Mouse (Mus musculus) liver, adult (tissue): ENCODE results near the gene Cryba4.

Experiments used
- GATA4 ChIP-seq: IDR thresholded peaks from 2 replicates; pipeline ENCODE4 v1.6.1; 2014; ENCODE audit warnings: mild to moderate bottlenecking, low read length; ENCODE audit not compliant: insufficient replicate concordance

Gene Cryba4

GRCm38 (mm10) chr5:112252400-112252799, at the start of gene Cryba4:
TSS of gene Cryba4 (minus strand) at chr5:112252518.
- no peak for TF ChIP-seq GATA4

DNA sequence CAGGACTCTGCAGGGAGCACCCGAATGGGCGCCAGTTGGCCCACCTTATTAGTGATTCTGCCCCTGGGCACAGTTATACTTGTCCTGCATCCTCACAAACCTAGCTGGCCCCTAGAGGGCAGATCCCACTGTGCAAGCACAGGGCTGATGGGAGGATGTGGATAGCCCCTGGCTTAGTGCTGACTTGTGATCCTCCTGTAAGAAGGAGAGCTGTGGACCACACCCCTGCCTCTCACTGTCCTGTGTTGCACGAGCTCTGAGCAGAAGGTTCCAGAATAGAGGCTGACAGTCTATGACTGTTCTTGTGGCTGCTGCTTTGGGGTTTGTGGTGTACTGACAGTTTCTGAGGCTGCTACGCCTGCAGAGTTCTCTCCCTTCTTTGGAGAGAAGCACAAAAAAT, 49.4 kb upstream of the Cryba4 start:
- TF ChIP-seq GATA4, result no peak

- TF ChIP-seq GATA4, result no peak
These were observed 48.5 kb upstream of the Cryba4 start for GRCm38 (mm10) chr5:112300721-112301308.

- no peak for TF ChIP-seq GATA4
These were observed 47.8 kb upstream of the Cryba4 start for GRCm38 (mm10) chr5:112300112-112300511.

DNA sequence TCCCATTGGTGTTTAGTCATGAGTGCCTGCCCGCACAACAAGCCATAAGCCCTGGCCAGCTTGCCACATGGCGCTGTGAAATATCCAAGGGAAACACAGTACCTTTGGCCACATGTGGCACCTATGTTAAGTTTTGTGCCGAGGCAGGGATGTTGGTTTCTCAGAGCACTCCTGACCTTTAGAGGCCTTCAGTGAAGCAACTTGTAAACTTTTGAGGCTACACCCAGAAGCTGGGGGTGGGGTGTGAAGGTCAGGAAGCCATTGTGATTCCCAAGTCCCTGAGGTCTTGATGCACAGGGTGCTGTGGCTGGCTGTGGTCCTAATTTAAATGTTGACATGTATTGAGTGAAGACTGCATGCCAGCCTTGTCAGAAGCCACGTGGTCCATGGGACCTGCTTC, 47.1 kb upstream of the Cryba4 start:
- TF ChIP-seq GATA4, result no peak

DNA sequence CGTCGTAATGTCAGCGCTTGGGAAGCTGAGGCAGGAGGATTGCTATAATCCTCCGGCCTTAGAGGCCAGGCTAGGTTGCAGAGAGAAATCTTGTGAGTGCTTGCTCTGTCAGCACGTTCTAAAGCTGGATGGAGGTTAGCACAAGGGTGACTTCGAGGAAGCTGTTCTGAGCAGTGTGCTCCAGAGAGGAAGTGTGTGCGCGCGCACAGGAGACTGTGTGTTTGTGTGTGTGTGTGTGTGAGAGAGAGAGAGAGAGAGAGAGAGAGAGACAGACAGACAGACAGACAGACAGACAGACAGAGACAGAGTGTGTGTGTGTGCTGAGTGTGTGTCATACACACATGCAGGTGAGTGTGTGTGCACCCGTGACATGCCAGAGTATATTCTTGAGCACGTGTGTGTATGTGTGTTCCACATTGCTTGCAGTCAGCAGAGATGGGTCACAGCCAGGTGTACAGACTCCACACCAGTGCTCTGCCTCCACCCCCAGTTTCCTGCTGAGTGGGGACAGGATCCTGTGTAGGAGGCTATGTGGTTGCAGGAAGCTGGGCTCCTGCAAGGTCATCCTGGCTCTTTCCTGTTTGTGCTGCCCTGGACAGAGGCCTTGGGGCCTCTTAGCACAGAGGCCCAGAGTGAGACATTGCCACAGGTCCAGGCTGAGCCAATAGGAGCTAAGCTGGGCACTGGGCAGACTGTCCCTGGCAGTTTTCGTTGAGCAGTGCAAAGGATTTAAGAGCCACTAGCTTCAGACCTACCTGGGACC, 46.1 kb upstream of the Cryba4 start:
- TF ChIP-seq GATA4, result peak; percentile 38; the same call in 1 of the 2 replicates

GRCm38 (mm10) chr5:112297257-112297656, 44.9 kb upstream of the Cryba4 start:
- TF ChIP-seq GATA4, result no peak

DNA sequence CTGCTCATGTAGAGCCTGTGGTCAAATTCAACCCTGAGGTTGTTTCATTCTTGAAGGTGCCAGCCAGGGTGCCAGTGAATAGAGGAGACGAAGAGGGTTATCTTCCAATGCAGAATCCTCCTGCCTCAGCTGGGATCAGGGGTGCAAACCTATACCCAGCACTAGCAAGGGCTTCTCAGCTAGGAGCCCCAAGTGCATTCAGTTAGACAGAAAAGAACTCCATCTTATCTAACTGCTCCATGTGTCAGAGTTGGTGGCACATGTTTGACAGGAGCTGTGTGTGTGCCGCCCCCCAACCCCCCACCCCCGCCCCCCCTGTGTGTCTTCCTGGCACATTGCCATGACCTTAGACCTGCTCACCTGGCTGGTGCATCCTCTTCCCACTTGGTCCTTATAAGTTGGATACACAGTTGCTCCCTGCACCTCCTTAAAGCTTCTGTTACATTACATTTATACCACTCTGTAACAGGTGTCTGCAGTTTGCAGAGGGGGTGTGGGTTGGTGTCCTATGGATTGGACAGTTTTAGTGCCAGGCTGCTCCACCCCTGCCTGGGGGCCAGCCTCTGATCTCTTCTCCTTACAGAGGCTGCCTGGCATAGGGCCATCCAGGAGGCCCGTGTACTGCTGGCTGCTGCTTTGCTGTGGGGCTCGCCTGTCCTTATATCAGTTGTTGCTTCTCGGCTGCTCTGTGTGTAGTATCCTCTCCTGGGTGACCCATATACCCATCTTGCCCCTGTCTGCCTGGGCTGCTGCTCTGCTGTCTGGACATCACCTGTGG, 44.3 kb upstream of the Cryba4 start:
- TF ChIP-seq GATA4, result no peak

GRCm38 (mm10) chr5:112295564-112295963, 43.2 kb upstream of the Cryba4 start:
- no peak for TF ChIP-seq GATA4

GRCm38 (mm10) chr5:112295162-112295561, 42.8 kb upstream of the Cryba4 start:
- TF ChIP-seq GATA4, result no peak

DNA sequence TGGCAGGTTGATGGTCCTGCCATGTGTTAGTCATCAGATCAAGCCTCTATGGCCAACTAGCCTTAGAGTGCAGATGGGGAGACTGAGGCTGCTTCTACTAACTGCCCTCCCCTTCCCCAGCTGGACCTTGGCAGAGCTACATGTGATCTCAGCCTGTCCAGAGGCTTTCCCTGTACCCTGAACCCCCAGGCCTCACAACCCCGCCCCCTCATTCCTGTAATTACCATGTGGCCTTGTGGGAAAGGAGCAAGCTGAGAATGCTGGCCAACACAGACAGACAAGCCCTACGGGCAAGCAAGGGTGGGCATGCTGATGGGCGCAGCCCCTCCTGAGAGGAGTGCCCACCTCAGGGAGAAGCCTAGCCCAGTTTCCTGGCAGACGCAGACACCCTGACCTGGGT, 42.4 kb upstream of the Cryba4 start:
- no peak for TF ChIP-seq GATA4

- peak; percentile 59; the same call in 1 of the 2 replicates for TF ChIP-seq GATA4
These were observed 41.5 kb upstream of the Cryba4 start for GRCm38 (mm10) chr5:112293800-112294199.

- TF ChIP-seq GATA4, result no peak
These were observed 40.1 kb upstream of the Cryba4 start for GRCm38 (mm10) chr5:112292343-112292980.

DNA sequence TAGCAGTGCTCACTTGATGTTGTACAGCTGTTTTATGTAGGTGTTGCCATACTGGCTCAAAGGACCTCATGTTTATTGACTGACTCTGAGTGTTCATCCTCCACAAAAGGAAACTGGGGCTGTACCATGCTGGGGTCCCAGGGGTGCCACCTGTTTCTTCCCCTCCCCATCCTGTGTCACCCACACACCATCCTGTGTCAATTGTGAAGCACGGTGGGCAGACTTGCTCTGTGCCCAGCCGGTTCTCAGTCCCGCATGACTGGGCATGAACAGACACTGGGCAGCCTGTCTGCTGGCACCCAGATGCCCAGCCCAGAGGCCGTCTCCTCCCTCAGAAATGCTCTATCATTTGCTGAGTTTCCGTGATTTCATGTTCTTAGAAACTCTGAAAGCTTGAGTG, 39.5 kb upstream of the Cryba4 start:
- TF ChIP-seq GATA4, result no peak

DNA sequence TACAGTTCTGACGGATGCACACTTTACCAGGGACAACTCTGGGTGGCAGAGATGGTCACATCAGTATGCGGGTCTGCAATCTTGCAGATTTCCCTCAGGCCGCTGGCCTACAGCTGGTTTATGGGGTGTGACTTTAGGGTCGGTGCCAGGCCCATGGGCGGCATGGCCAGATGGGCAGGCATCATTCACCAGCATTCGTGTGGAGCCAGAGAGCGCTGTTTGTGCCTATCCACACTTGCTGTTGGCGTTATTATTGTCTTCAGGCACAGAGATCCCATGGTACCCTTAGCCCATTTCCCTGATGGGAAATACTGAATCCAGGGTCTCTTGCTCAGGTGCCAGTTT, 38.2 kb upstream of the Cryba4 start:
- TF ChIP-seq GATA4, result no peak

GRCm38 (mm10) chr5:112289819-112290535, 37.7 kb upstream of the Cryba4 start:
- TF ChIP-seq GATA4, result no peak

DNA sequence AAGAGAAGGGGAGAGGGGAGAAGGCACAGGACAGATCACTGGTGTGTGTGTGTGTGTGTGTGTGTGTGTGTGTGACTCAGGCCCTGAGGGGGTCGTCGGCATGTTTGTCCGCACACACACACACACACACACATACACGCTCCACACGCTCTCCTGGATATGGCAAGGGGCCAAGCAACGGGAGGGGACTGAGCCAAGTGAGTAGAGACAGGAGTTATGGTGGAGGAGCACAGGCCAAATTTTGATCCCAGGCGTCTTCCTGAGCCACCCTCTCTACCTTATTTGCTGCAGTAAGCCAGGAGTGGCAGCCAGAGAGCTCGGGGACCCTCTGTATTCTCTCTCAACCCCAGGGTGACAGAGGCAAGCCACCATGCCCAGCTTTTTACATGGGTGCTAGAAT, 36.9 kb upstream of the Cryba4 start:
- TF ChIP-seq GATA4, result no peak
